Mouse (Mus musculus) stomach, adult 2 months (tissue): Measurements from ENCODE around the gene Olfr139. TPM values are rescaled to one million over a fixed set of nuclear protein-coding genes. Genes with fewer than 3 reads are reported as not detected.

Experiments used
- polyA plus RNA-seq: library from polyadenylated mRNA; depleted of rRNA; stranded (reverse); fragments of >200 nt; gene quantifications from 2 replicates; pipeline ENCODE4 v1.2.3, GENCODE M21; 2012; rRNA removed

Olfr139 gene
- polyA plus RNA-seq = not detected in 2 replicates

GRCm38 (mm10) chr11:74056451-74056850, at the start of gene Olfr139, which contains the start of gene Olfr399:
TSS of gene Olfr139 (minus strand) at chr11:74056551.
TSS of gene Olfr399 (minus strand) at chr11:74056615.

GRCm38 (mm10) chr11:74069655-74070054, 13.3 kb upstream of the Olfr139 start, which contains the start of gene Zfp616:
TSS of gene Zfp616 (plus strand) at chr11:74069955.

Other genes with a start within 250 kb of the Olfr139 start
- not detected in 2 replicates for gene Olfr392, start 239.5 kb downstream of the Olfr139 start, polyA plus RNA-seq
- not detected in 2 replicates for gene Olfr393, start 205.1 kb downstream of the Olfr139 start, polyA plus RNA-seq
- not detected in 2 replicates for gene Olfr394, start 165.8 kb downstream of the Olfr139 start, polyA plus RNA-seq
- gene Olfr395, start 147.3 kb downstream of the Olfr139 start, polyA plus RNA-seq = not detected in 2 replicates
- gene Olfr23, start 119.9 kb downstream of the Olfr139 start, polyA plus RNA-seq = not detected in 2 replicates
- gene Olfr397, start 95.7 kb downstream of the Olfr139 start, polyA plus RNA-seq = not detected in 2 replicates
- not detected in 2 replicates for gene Olfr398, start 66.1 kb downstream of the Olfr139 start, polyA plus RNA-seq
- gene Olfr399, start 64 bp upstream of the Olfr139 start, polyA plus RNA-seq = not detected in 2 replicates
- gene Zfp616, start 13.4 kb upstream of the Olfr139 start, polyA plus RNA-seq = not detected in 2 replicates
- not detected in 2 replicates for gene Olfr401, start 57.2 kb upstream of the Olfr139 start, polyA plus RNA-seq
- not detected in 2 replicates for gene Olfr402, start 97.0 kb upstream of the Olfr139 start, polyA plus RNA-seq
- not detected in 2 replicates for gene Olfr403, start 129.7 kb upstream of the Olfr139 start, polyA plus RNA-seq
- gene Olfr43, start 154.8 kb upstream of the Olfr139 start, polyA plus RNA-seq = not detected in 2 replicates
- gene Olfr406, start 203.3 kb upstream of the Olfr139 start, polyA plus RNA-seq = not detected in 2 replicates
- not detected in 2 replicates for gene Olfr59, start 227.2 kb upstream of the Olfr139 start, polyA plus RNA-seq